Mouse (Mus musculus) CD4-positive, CD25-positive, alpha-beta regulatory T cell, adult 2 months (primary cell): ENCODE data around the gene Zfp697.
"Not testable (repeated sequence)": the region's sequence is repeated elsewhere in the genome, so short reads cannot be mapped to it uniquely, and the experiment has no call there.

Source experiments
- DNase-seq: peaks from one replicate; pipeline ENCODE4 v3.0.0-alpha.2; 2012; ENCODE audit warnings: low read depth, low spot score

Zfp697 gene

DNA sequence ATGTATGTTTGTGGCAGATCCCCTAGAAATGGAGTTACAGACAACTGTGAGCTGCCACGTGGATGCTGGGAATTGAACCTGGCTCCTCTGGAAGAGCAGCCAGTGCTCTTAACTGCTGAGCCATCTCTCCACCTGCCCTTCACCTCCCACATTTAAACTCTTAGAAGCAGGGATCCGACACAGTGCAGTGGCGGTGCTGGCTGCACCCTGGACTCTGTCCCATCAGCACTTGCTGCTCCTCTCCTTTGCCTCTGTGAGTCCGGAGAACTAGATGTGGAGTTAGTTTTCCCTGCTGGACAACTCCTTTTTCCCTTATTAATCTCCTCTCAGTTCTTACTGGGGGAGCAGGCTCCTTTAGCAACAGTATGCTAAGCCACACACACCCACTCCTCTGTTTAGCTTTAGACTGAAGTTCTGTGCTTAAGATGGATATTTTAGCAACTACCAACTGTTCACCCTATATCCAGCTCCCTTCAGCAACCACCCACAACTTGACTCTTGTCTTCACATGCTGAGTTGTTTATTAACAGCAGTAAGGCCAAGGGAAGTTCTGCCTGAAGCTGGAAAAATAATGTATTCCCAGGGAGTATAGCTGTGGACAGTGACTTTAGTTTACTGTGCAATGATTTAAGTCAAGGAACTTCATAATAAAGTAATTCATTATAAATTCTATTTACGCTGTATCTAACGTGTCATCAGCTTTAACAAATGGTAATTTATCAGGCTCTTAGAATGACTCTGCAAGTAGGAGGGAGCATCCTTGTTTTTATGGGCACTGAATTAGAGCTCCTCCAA is 36.9 kb downstream of the Zfp697 start:
- no peak for DNase-seq

DNA sequence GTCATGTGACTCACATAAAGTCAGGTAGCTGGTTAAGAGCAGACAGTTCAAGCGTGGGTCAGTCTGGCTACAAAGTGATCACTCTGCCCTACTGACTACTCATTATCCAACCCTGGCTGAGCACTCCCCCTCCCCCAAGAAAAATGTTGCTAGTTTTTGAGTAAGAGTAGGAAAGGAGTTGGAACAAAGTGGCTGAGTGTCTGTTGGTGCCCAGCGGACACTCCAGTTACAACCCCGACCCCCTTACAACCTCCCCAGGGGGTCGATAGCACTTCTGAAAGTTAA is 37.5 kb downstream of the Zfp697 start:
- no peak for DNase-seq

DNA sequence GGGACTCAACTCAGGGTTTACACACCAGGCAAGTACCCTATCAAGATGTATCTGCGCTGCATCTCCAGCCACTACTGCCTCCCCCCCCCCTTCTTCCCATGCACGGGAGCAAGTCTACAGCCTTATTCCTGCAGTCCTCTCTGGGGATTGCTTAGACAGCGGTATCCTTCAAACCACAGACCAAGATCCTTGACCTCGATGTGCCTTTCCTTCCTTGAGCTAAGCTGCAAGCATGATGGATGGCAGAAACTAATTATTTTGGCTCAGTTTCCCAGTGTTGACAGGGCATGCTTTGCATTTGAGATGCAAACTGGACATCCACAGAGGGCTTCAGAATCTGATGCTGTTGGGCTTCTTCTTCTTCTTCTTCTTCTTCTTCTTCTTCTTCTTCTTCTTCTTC is 40.7 kb downstream of the Zfp697 start:
- no peak for DNase-seq

- DNase-seq, result no peak
Observed at GRCm38 (mm10) chr3:98426749-98427148, 44.5 kb downstream of the Zfp697 start.

GRCm38 (mm10) chr3:98427260-98427599 is 45.0 kb downstream of the Zfp697 start:
- no peak for DNase-seq

- peak; percentile 75 for DNase-seq
Observed at GRCm38 (mm10) chr3:98427600-98428448, 45.6 kb downstream of the Zfp697 start.

DNA sequence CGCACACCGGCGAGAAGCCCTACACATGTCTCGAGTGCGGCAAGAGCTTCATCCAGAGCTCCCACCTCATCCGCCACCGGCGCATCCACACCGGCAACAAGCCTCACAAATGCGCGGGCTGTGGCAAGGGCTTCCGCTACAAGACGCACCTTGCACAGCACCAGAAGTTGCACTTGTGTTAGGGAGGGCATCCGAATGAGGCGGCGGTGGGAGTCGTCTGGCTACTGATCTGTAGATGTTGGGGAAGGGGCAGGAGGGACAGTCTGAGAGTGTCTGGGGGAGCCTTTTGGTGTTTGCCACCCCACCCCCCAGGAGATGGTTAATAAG is 46.2 kb downstream of the Zfp697 start:
- DNase-seq, result peak; percentile 59

DNA sequence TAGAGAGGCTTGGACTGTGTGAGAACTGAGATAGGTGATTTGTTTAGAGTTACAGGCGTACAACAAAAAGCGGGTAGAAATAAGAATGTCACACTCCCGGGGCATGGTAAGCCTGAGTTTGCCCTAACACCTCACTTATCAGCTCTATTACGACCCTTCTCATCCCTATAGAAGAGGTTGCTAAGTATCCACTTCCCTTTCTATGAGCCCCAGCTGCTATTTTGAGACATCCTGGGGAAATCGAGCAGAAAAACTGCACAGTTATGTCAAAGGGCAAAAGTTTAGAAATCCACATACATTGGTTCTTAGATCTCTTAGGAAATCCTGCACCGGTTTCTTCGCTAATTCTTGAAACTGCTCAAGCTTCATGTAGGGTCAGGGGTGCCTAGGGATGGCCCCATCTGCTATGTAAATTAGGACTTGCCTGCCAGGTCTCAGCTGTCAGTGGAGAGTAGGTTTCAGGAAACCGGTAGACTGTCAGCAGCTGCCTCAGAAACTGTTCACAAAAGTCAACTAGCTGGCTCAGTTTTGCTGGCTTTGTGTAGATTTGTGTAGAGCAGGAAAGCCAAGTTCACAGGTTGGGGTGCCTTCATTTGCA is 46.8 kb downstream of the Zfp697 start:
- no peak for DNase-seq

DNA sequence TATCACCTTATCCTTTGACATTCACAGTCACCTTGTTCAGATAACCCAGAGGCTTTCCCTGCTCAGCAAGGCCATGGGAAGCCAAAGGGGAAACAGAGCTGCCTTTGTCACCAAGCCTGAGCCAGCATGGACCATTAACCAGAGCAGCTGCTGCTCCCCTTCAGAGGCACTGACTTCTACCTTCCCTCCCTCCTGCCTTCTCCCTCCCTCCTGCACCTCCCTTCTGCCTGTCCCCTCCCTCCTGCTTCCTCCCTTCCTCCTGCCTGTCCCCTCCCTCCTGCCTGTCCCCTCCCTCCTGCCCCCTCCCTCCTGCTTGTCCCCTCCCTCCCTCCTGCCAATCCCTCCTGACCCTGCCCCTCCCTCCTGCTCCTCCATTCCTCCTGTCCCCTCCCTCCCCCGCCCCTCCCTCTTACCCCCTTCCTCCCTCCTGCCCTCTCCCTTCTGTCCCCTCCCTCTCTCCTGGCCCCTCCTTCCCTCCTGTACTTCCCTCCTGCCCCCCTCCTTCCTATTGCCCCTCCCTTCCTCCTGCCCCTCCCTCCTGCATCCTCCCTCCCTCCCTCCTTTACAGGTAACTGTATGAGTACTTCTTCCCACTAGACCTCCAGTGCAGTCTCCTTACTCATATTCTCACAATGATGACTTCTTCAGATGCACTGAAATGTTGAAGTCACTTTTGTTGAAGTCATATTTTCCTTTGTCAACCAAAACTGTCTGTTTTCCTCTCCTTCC is 52.0 kb downstream of the Zfp697 start:
- DNase-seq, result peak; percentile 22

GRCm38 (mm10) chr3:98435030-98435429 is 52.8 kb downstream of the Zfp697 start:
- DNase-seq, result no peak

DNA sequence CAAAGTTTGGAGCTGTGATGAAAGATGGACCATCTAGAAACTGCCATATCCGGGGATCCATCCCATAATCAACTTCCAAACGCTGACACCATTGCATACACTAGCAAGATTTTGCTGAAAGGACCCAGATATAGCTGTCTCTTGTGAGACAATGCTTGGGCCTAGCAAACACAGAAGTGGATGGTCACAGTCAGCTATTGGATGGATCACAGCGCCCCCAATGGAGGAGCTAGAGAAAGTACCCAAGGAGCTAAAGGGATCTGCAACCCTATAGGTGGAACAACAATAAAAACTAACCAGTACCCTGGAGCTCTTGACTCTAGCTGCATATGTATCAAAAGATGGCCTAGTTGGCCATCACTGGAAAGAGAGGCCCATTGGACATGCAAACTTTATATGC is 60.0 kb downstream of the Zfp697 start:
- DNase-seq, result not testable (repeated sequence)

- not testable (repeated sequence) for DNase-seq
Observed at GRCm38 (mm10) chr3:98443149-98443779, 61.0 kb downstream of the Zfp697 start.

GRCm38 (mm10) chr3:98443924-98444323 is 61.7 kb downstream of the Zfp697 start:
- not testable (repeated sequence) for DNase-seq

DNA sequence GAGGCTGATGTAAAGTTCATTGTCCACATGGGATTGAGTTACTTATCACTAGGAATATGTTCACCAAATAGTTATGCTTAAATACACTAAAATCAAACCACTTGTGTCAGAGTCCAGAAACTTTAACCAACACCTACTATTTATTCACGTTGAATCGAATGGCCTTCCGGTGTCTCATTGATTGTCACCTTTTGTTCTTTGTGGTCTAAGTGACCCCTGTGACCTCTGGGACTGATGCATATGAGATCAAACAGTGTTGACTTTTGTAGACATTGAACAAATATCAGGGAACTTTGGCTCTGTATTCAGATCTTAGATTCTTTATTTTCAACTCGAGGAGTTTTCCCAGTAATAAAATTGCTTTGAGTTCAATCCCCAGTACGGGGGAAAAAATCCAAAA is 71.5 kb downstream of the Zfp697 start:
- DNase-seq, result not testable (repeated sequence)

DNA sequence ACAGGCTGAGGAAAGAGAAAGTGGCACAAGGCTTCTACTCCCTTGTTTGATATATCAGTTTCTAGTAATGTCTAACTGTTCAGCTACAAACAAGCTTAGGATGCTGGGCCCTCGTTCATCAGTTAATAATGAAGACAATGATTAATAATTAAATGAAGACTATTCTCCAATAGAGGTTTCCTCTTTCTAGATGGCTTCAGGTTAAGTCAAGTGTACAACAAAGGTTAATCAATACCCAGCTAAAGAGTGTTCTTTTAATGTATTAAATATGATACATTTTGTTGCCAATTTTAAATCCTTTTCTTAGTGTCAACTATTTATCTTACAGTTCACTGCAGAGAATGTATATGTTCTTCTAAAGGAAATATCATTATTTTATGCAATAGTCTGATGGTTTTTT is 74.8 kb downstream of the Zfp697 start, which contains the start of gene Gm4450:
Gm4450 (minus strand) TSS at position 101 of the 400 bp plus-strand sequence.
- not testable (repeated sequence) for DNase-seq

DNA sequence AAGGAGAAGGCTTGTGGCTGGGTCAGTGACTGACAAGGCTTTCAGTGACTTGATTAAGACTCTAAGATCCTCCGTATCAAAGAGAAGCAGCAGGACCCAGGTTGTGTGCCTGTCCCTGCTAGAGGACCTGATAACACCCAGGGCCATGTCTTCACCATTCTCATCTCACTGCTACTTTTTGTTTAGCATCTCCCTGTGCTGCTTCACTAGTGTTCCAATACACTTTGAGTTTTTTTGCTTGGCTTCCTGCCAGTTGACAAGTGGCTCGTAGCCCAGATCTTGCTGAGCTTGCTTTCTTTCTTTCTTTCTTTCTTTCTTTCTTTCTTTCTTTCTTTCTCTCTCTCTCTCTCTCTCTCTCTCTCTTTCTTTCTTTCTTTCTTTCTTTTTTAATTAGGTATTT is 87.1 kb downstream of the Zfp697 start:
- not testable (repeated sequence) for DNase-seq

GRCm38 (mm10) chr3:98471057-98471456 is 88.8 kb downstream of the Zfp697 start:
- not testable (repeated sequence) for DNase-seq

DNA sequence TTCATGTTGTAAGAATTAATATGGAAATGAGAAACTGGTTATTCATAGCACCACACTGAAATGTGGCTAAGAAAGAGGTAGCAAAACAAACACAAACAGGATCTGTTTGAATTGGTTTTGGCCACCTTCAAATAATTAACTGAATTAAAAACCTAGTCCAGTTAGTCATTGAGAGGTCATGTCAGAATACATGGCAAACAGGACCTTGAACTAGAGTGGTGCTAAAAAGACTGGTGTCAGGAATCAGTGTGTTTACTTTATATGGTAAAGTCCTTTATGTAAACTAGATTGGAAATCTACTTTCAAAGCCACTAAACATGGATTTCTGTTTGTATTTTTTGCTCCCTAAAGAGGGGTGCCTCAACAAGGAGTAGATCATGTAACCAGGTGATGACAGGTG is 89.2 kb downstream of the Zfp697 start:
- not testable (repeated sequence) for DNase-seq

- not testable (repeated sequence) for DNase-seq
Observed at GRCm38 (mm10) chr3:98494184-98494583, 111.9 kb downstream of the Zfp697 start.

- not testable (repeated sequence) for DNase-seq
Observed at GRCm38 (mm10) chr3:98495055-98495454, 112.8 kb downstream of the Zfp697 start.

DNA sequence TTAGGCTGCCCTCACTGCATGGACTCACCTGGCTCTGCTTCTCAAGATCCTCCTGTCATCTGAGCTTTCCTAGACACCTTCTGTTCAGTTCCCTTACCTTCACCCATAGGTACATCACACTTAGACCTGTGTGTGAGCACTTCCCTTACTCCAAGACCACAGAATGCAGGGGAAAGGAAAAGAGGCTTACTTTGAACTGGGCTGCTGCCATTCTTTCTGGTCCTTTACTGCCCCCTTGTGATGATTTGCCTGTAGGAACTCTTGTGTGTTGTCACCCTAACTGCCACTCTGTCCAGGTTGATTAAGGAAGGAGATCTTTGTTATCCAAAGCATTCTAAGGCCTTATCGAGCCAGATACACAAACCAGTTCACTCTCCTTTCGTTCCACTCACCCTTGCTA is 114.5 kb downstream of the Zfp697 start:
- not testable (repeated sequence) for DNase-seq
